Mouse (Mus musculus) macrophage (primary cell): ENCODE measurements around the gene Phf7. TPM values are rescaled to one million over a fixed set of nuclear protein-coding genes. Genes with fewer than 3 reads are reported as not detected.

Experiments used
- H3K27ac ChIP-seq: fragments of 350-480 bp; formaldehyde crosslinking; 2 replicates; pipeline ENCODE4 v1.9.0; 2021
- H3K36me3 ChIP-seq: fragments of 350-480 bp; formaldehyde crosslinking; 2 replicates; pipeline ENCODE4 v1.9.0; 2021; ENCODE audit errors: inconsistent target
- H3K4me3 ChIP-seq: fragments of 350-480 bp; formaldehyde crosslinking; 2 replicates; pipeline ENCODE4 v1.9.0; 2021; ENCODE audit errors: inconsistent target
- H3K79me2 ChIP-seq: fragments of 350-480 bp; formaldehyde crosslinking; 2 replicates; pipeline ENCODE4 v1.9.0; 2021; ENCODE audit errors: inconsistent target
- WGBS: methylation state at CpG from one replicate; pipeline ENCODE4 v1.1.7; 2026; ENCODE audit warnings: inconsistent platforms; ENCODE audit not compliant: missing documents; 5-methylcytosine and 5-hydroxymethylcytosine counted together
- polyA plus RNA-seq: library from polyadenylated mRNA; stranded (reverse); fragments of 250-400 nt; gene quantifications from 3 replicates; pipeline ENCODE4 v1.2.4, GENCODE M21; 2018; ENCODE audit warnings: inconsistent platforms

Phf7 gene
- polyA plus RNA-seq, 1 experiment from 2014 or later: 6.3 TPM

DNA sequence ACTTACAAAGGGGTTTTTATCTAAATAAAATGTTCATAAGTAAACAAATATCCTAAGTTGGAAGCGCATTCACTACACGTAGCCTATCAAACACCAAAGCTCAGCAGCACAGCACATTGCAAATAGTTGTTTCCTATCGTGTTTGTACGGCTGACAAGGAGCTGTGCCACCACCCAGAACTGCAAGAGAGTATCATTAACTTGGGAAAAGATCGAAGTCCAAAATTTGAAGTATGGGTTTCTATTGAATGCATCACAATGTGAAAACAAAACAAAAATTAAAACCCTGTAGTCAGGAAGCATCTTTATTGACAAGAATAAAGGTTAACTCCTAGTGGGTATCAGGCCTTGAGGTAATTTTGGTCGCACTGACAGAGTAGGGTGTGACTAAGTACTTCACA is 2.7 kb downstream of the Phf7 start:
- Histone ChIP-seq H3K79me2 (peaks cover 20% of the 10 kb centered on the region), H3K36me3 (peaks cover 8% of the 10 kb centered on the region)
- WGBS: 91% methylated on average over 6 of the region's 6 CpGs

DNA sequence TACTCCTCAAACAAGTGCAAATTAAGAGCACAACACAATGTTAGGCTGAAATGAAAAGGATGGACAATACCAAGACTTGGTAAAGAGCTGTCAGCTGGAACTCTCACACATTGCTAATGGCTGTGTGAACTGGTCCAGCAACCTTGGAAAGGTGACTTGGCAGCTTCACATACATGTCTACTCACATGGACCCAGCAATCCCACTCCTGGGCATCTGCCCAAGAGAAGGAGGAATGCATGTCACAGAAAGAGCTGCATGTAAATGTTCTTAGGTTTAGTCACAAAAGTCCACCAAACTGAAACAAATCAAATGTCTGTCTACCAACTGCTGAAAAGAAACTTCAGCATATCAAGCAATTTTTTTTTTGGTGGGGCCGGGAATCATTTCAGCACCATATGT is 5.2 kb downstream of the Phf7 start:
- 100% methylated on average over 1 of the region's 1 CpGs for WGBS
- H3K4me3 ChIP-seq: no peak overlapping the region

More for the DNA sequence above, 2.7 kb downstream of the Phf7 start:
- Histone ChIP-seq H3K4me3 (no peak overlapping the region), H3K27ac (no peak overlapping the region)

DNA sequence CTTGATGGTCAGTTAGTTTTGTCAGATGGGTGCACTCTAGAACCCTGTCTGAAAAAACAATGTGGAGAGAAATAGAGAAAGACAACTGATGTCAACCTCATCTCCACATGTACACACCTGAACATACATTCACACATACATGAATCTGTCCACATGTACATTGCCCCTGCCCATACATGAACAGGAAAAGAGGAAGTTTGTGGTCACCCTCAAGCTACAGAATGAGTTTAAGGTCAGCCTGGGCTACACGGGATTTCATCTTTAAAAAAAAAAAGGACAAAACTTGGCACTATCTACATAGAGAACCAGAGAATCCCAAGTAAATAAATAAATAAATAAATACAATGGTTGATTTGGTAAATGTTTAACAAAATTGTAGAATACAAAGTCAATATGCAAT is 6.3 kb downstream of the Phf7 start:
- H3K36me3 ChIP-seq: no peaks in the 10 kb centered on the region
- H3K79me2 ChIP-seq: no peaks in the 10 kb centered on the region
- no peak overlapping the region for H3K4me3 ChIP-seq
- H3K27ac ChIP-seq: no peak overlapping the region
- 20% methylated on average over 1 of the region's 1 CpGs for WGBS

More for the DNA sequence above, 5.2 kb downstream of the Phf7 start:
- Histone ChIP-seq H3K79me2 (no peaks in the 10 kb centered on the region), H3K27ac (no peak overlapping the region), H3K36me3 (no peaks in the 10 kb centered on the region)

DNA sequence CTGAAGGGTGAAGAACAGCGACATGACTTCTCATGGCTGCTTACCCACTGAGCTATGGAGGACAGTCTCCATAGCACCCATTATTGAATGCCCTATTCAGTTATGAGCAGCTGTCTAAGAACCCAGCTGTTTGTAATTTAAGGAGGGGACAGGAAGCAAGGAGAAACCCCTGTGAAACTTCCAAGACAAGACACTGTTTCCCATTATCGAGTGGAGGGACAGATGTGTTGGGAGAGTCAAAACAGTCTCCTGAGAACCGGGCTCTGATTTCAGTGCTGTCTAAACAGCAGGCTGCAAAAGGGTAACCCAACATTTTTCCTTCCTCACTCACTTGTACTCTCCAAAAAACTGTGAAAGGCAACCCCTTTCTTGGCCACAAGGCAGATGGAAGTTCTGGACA is 10.6 kb downstream of the Phf7 start:
- Histone ChIP-seq H3K27ac (no peak overlapping the region), H3K79me2 (no peaks in the 10 kb centered on the region), H3K4me3 (no peak overlapping the region), H3K36me3 (no peaks in the 10 kb centered on the region)
- WGBS: 89% methylated on average over 3 of the region's 3 CpGs

DNA sequence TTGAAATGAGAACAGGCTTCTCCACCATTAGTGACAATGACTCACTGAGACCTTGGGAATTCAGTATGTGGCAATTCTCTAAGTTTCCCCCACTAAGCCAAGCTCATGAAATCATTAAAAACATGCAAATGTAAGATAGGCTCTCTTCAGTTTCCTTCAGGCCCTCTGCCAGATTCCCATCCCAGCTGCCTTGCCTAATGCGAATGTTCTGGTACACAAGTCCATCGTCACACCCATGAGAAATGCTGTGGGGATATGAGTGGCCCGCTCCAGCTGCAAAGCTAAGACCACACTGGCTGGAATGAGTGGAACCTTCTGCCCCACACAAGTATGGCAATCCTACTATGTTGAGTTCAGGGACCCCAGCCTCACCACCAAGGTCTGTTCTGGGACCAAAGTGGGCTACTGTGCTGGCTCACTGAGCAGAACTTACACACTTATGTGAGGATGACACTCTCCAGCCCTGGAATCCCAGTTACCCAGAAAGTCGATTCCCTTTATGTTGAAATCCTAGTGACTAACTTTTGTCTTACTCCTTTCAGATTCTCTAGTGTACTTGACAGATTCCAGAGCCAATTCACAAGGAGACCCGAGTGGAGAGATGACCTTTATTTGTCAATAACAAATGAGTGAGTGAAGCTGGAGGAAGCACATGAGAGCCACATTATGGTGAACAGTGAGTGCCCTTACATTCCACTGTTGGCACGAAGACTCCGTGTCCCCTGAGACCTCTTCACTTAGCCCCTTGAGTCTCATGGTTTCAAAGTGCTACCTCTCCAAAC is 13.8 kb downstream of the Phf7 start:
- no peaks in the 10 kb centered on the region for H3K79me2 ChIP-seq
- 93% methylated on average over 7 of the region's 7 CpGs for WGBS
- H3K36me3 ChIP-seq: no peaks in the 10 kb centered on the region
- no peak overlapping the region for H3K4me3 ChIP-seq
- H3K27ac ChIP-seq: no peak overlapping the region

DNA sequence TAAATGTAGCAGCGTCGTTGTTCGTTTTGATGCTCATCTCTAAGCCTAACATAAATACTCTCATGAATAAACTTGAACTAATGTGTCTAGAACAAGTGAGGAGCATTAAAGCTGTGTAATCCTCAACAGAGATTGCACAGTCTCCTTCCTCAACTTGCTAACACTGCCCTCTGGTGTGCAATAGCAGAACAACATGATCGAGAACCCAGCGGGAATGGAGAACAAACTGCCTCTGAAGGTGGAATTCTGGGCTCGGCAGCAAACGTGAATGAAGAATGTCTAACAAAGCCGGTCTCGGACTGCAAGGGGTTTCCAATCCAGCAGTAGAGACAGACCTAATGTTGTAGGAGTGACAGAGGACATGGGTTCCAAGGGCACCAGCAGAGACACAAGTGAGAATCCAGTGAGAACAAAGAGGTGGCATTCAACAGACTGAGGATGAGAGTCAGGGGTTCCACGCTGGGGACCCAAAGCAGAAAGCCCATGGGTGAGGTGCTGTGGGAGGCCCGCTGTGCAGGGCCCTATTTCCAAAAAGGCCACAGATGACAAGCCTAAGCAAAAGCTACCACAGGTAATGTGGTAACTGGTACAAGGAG is 17.0 kb downstream of the Phf7 start:
- no peaks in the 10 kb centered on the region for H3K79me2 ChIP-seq
- WGBS: 11% methylated on average over 11 of the region's 11 CpGs
- H3K36me3 ChIP-seq: no peaks in the 10 kb centered on the region
- no peak overlapping the region for H3K27ac ChIP-seq
- no peak overlapping the region for H3K4me3 ChIP-seq

DNA sequence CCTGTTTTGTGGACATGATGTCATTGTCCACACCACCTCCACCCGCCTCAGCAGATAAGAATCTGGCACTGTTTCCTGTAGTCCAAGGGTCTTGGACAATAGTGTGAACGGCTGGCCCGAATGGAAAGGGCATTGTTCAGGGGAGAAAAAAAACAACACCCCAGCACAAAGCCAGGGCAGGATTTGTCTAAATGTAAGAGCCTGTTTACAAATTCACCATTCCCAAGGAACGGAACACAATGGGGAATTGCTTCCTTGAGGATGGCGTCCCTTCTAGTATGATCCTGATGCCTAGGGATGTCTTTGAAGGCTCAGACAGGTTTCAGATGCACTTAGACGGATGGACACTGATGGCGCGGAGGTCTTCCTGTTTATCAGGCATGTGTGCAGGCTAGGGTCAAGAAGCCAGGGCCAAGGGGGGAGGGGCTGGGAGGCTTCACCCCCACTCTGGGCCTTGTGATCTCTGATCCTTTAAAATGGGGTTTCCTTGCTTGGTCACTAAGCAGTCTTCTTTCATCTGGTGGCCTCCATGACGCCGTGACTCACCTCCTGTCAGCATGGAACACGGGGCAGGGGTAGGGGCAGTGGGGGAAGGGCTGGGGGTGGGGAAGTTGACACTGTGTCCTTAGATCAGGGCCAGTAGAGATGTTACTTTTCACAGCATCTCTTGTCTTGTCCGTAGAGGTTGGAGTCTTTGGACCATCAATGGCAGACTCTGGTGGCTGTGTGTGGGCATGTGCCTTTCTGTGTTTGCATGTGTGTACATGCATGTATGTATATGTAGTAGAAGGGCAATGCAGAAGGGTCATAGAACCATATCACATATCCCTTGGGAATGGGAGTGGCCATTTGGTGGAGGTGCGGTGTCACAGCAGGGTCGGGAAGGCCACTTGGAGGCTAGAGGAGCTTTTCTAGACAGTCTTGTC is 17.8 kb downstream of the Phf7 start:
- WGBS: 91% methylated on average over 14 of the region's 14 CpGs
- Histone ChIP-seq H3K36me3 (no peaks in the 10 kb centered on the region), H3K79me2 (no peaks in the 10 kb centered on the region), H3K27ac (no peak overlapping the region), H3K4me3 (no peak overlapping the region)

DNA sequence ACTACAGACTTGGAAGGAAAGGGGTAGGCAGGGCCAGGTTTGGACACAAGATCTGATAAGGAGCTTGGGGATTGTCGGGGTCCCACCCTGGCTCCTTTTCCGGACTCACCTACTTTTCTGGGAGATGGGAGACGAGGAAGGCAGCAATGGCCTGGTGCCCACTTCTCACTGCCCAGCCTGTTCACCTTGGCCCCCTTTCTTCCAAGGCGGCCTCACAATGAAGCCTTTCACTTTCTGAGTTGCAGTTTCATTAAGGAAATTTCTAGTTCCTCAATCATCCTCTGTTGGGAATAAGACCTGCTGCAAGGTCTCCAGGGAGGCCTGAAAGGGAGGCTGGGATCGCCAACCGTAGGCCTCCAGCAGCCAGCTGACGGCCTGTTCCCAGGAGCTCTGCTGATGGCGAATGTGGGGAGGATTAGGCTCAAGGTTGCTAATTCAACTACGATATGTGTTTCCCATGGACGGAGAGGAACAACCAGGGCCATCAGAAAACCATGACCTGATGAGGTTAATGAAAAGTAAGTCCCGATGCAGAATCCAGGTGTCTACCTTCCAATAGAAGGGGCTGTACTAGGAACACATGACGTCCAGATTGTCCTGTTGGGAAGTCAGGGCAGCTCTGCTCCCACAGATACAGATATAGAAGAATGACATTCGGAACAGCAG is 18.6 kb downstream of the Phf7 start:
- WGBS: 73% methylated on average over 13 of the region's 13 CpGs
- no peak overlapping the region for H3K27ac ChIP-seq

DNA sequence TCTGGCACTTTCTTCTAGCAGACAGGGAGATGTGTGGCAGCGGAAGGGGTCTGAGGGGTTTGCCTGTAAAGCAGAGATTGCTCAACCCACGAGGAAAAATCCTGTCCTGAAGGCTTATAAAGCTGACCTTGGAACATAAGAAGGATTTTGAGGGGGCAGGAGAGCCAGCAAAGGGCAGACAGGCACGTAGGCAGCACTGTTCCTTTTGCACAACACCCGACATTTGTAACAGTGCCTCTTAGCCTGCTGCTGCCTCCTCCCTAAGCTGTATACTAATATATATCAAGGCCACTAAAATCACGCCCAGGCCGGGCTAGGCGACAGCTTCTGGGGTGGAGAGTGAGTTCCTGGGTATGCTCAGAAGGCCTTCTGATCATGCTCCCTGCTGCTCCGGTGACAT is 20.7 kb downstream of the Phf7 start:
- Histone ChIP-seq H3K36me3 (no peaks in the 10 kb centered on the region), H3K27ac (no peak overlapping the region), H3K79me2 (no peaks in the 10 kb centered on the region), H3K4me3 (no peak overlapping the region)
- 86% methylated on average over 8 of the region's 8 CpGs for WGBS

More for the DNA sequence above, 18.6 kb downstream of the Phf7 start:
- Histone ChIP-seq H3K4me3 (no peak overlapping the region), H3K36me3 (no peaks in the 10 kb centered on the region), H3K79me2 (no peaks in the 10 kb centered on the region)

DNA sequence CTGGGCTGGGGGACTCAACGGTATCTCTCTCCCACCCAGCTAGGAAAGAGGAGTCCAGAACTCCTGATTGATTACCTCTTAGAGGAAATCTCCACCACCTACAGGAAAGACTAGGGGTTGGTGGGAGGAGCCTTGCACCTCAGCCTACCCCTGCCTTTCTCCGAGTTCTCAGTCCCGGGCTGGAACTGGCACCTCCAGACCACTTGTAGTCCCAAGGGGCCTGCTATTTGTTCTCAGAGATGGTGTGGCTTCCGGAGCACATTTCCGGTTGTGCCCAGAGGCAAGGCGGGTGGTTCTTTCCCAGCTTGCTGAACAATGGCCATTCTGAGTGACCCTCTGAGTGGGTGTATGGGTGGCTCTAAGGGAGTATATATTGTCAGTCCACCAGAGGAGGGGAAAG is 22.9 kb downstream of the Phf7 start:
- Histone ChIP-seq H3K27ac (no peak overlapping the region), H3K79me2 (no peaks in the 10 kb centered on the region), H3K36me3 (no peaks in the 10 kb centered on the region), H3K4me3 (no peak overlapping the region)
- WGBS: 31% methylated on average over 6 of the region's 6 CpGs

DNA sequence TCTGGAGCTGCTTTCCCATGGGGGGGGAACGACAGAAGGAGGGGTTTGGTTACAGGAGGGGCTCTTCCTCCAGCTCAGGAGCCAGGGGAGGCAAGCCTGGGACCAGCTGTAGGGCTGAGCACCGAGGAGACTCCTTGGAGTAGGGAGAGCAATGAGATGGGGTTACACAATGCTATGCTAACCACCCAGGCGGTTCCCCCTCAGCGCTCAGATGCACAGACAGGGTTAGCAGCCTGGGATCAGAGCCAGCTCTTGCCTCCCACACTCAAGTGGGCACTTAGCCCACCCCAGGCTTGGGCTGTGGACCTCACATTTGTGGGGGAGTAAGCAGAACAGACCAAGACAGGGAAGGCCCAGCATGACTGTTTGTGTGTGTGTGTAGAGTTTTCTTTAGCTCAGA is 24.1 kb downstream of the Phf7 start:
- Histone ChIP-seq H3K79me2 (no peaks in the 10 kb centered on the region), H3K36me3 (no peaks in the 10 kb centered on the region), H3K4me3 (no peak overlapping the region), H3K27ac (no peak overlapping the region)
- WGBS: 49% methylated on average over 4 of the region's 4 CpGs

DNA sequence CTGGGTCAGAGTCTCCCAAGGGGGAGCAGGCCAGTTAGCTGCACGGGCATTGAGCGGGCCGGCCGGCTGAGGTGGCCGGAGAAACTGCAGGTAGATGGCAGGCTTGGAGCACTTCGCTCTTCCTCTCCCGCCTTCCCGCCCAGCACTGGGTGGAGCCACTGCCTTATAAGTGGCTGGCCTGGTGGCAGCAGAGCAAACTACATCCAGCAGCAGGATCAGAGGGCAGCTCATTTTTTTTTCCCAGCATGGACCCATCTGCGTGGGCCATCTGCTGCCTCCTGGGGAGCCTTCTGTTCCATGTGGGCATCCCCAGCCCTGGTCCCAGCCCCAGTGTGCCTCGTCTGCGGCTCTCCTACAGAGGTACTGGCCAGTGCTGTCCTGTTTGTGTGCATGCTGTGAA is 33.5 kb downstream of the Phf7 start, which contains the start of gene Sema3g:
Gene Sema3g (plus strand): TSS at position 195 of the 400 bp plus-strand sequence.
- Histone ChIP-seq H3K27ac (no peak within 1 kb of the TSS), H3K4me3 (no peak within 1 kb of the TSS), H3K79me2 (no peaks in the 10 kb centered on the region), H3K36me3 (no peaks in the 10 kb centered on the region)
- whole genome bisulfite sequencing: 14% methylated on average over 11 of the region's 11 CpGs

DNA sequence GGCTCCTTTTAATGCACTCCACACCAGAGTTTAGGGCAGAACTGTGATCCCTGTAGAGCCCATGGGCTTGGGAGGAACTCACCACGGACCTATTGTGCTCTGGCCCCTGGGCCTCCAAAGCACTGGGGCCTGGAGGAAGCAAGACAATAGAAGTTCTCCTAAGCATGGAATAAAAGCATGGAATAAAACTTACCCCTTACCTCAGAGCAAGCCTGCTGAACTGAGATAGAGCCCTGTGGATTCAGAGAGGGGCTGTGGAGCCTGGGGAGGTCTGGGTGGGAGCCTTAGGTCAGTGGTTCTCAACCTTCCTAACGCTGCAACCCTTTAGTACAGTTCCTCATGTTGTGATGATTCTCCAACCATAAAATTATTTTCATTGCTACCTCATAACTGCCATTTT is 34.3 kb downstream of the Phf7 start, which contains the start of gene Nisch:
Gene Nisch (minus strand): TSS at position 101 of the 400 bp plus-strand sequence.
- Histone ChIP-seq H3K27ac (no peak within 1 kb of the TSS), H3K4me3 (no peak within 1 kb of the TSS), H3K79me2 (no peaks in the 10 kb centered on the region), H3K36me3 (no peaks in the 10 kb centered on the region)
- 88% methylated on average over 2 of the region's 2 CpGs for WGBS
